Mouse (Mus musculus): Measurements from ENCODE around the gene Zc3h7b. TPM values are rescaled to one million over a fixed set of nuclear protein-coding genes. Genes with fewer than 3 reads are reported as not detected.

Zc3h7b gene
- polyA plus RNA-seq, 1 experiment from 2014 or later, result 43.4 TPM

DNA sequence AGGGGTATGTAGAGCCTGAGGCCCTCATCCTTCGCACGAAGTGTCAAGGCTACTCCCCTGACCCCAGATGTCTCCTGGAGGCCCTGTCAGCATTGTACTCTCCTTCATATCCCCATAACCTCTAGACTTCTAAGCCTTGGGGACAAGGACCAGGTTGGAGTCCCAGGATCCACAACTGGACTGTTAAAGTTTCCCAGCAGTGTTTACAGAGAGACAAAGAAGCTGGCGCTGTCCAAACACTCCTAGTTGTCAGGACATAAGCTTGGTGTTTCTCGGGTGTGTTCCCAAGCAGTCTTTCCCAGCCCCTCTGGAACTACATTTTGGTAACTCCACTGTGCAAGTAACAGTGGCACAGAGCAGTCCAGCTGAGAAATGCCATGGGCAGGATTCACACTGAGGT, 88.6 kb downstream of the Zc3h7b start:
- WGBS, result 81% methylated on average over 4 of the region's 4 CpGs
- Histone ChIP-seq H3K4me1 (peaks cover 47% of the 10 kb centered on the region), H3K4me3 (no peak overlapping the region), H3K36me3 (replicated peaks) (no peaks in the 10 kb centered on the region), H3K27ac (no peak overlapping the region), H3K27me3 (ENCODE audit: poor library complexity, severe bottlenecking) (peaks cover 41% of the 10 kb centered on the region), H3K9me3 (no peaks in the 10 kb centered on the region)
- DNase-seq (ENCODE audit: extremely low spot score, low spot score), result no peak

DNA sequence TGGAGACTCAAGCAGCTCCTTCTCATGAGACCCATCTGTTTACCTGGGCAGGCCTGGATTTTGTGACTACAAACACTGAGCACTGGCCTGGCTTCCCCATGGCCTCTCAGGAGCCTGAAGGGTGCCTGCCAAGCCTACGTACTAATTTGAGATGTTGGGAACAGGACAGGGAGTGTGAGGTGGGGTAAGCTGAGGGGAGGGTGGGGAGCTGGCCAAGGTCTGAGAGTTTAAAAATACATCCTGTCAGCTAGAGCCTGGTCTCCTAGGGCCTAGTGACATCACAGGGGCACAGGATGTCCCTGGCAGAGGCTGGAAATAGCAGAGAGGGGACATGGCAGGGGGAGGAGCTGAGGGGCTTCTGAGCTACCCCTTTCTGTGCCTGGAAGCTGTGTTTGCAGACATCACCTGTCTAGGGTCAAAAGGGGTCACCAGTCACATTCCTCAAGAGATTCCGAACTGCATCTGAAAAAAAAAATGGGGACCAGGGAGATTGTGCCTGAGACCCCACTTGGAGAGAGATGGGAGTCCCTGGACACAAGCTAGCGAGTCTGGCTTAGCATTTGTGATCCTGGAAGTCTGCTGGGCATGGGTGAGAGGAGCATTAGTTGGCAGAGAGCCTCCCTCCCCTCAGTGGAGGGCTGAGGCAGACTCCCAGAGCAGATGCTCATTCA, 89.4 kb downstream of the Zc3h7b start:
- WGBS, result 61% methylated on average over 3 of the region's 3 CpGs
- Histone ChIP-seq H3K27me3 (ENCODE audit: poor library complexity, severe bottlenecking) (peaks cover 41% of the 10 kb centered on the region), H3K9me3 (no peaks in the 10 kb centered on the region), H3K36me3 (replicated peaks) (no peaks in the 10 kb centered on the region), H3K4me3 (no peak overlapping the region), H3K27ac (no peak overlapping the region), H3K4me1 (peaks cover 52% of the 10 kb centered on the region)
- no peak for DNase-seq (ENCODE audit: extremely low spot score, low spot score)

DNA sequence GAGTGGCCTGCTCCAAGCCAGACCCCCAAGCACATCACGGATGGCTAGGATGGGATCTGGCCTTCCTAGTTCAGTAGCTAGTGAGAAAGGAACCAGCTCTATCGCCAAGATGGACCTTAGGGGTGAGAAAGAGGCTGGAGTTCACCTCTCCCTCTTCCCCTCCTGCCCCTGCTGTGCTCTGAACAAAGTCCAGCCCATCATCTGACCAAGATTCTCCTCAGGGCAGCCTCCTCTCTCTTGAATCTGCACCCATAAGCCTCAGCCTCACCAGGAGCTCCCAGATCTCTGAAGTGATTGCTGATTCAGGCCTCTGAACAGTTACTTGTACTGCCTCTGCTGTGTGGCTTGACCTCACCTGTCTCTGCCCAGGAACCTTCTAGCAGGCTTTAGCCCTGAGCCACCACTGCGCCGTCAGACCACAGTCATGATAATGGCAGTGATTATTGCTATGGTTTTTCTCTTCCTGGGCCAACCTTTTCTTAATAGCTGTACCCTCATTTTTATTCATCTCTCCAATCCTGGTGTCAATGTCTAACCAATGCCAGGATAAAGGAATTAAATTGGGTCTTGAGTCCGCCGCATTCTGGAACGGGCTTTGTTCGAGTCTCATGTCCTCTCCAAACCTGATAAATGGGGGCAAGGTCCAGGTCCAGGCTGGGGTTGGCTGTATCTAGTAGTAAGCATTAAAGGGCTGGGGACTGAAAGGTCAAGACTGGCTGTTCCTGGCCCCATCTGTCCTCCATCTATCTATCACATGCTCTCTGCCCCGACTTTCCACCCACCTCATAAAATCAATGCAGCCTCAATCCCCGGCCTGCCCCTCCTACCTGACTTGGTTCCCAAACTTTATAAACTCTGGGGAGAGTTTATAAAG, 90.4 kb downstream of the Zc3h7b start:
- peaks cover 41% of the 10 kb centered on the region for H3K27me3 ChIP-seq (ENCODE audit: poor library complexity, severe bottlenecking)
- peak overlapping the region; percentile 49; the same call in 1 of the 2 replicates for H3K4me3 ChIP-seq
- no peaks in the 10 kb centered on the region for H3K36me3 ChIP-seq (replicated peaks)
- WGBS, result 76% methylated on average over 10 of the region's 10 CpGs
- H3K4me1 ChIP-seq, result peaks cover 52% of the 10 kb centered on the region
- H3K9me3 ChIP-seq, result no peaks in the 10 kb centered on the region
- H3K27ac ChIP-seq, result peak overlapping the region; percentile 83
- no peak for DNase-seq (ENCODE audit: extremely low spot score, low spot score)

DNA sequence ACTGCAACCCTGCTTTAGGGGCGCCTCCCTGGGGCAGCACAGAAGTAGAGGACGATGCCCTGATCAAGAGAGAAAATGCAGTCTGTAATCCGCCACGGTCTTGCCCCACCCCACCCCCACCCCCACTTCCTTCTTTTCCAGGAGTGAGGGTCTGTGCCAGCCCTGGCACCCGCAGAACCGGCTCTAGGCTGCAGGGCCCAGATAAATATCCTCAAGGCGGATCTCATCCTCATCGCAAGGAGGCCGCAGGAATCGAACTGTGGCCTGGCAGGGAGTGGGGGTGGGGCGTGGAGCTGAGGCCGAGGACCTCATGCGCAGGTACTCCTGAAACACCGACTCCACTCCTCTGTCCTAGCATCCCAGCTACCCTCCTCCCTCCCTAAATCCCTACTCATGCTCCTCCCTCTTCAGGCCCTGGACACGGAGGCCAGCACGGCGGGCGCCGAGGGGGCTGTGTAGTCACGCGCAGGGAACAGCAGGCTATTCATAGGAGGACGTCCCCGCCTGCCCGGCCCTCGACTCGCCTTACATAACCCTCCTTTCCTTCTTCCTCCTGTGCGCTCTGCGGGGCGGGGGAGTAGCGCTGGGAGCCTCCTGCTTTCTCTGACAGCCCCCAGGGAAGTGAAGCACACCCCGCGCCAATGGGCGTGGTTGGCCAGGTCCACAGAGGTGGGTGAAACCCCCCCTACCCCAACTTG, 91.4 kb downstream of the Zc3h7b start:
- peak; percentile 72 for DNase-seq (ENCODE audit: extremely low spot score, low spot score)
- peak overlapping the region; percentile 83 for H3K27ac ChIP-seq
- H3K27me3 ChIP-seq (ENCODE audit: poor library complexity, severe bottlenecking), result peaks cover 41% of the 10 kb centered on the region
- peaks cover 48% of the 10 kb centered on the region for H3K4me1 ChIP-seq
- H3K36me3 ChIP-seq (replicated peaks), result no peaks in the 10 kb centered on the region
- H3K9me3 ChIP-seq, result no peaks in the 10 kb centered on the region
- H3K4me3 ChIP-seq, result peak overlapping the region; percentile 49
- 1% methylated on average over 33 of the region's 33 CpGs for WGBS

DNA sequence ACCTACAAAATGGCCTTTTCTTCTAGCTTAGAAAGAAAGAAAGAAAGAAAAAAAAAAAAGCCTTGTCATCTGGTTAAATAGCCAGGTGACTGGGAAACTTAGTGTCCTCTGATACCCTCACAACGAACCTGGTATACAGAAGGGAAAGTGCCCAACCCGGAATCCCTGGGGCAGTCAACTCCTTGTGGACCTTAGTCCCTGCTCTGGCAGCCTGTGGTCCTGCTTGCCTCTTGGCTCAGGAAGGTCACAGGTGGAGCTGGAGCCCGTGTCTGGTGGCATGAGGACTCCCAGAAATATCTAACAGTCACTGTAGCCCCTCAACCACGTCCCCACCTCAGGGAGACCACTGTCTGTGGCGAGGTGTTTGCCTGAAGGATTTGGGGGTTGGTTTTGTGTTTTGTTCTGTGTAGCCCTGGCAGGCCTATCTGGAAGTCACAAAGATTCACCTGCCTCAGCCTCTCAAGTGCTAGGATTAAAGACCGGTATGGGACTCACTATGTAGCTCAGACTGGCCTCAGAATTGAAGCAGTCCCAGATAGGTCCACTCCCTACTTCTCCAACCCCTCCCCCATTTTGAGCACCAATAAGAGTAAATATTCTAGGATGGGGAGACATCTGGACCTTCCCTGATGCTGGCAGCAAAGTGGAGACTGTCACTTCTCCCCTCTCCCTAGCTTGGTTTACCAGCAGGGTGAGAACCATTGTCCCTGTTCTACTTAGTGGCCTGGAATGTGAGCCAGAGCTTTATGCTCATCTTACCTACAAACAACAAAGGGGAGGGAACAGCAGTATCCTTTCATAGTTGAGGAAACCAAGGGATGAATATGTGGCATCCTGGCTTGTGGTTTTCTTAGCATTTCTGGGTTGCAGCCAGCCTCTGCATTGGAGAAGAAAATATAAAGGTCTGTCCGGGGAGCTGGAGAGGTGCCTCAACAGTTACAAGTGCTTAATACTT, 92.4 kb downstream of the Zc3h7b start:
- Histone ChIP-seq H3K27me3 (ENCODE audit: poor library complexity, severe bottlenecking) (peaks cover 41% of the 10 kb centered on the region), H3K27ac (no peak overlapping the region; the same call in 1 of the 2 replicates), H3K9me3 (no peaks in the 10 kb centered on the region), H3K4me3 (peak overlapping the region; percentile 49), H3K36me3 (replicated peaks) (no peaks in the 10 kb centered on the region), H3K4me1 (peaks cover 45% of the 10 kb centered on the region)
- 54% methylated on average over 7 of the region's 7 CpGs for WGBS
- DNase-seq (ENCODE audit: extremely low spot score, low spot score), result no peak

DNA sequence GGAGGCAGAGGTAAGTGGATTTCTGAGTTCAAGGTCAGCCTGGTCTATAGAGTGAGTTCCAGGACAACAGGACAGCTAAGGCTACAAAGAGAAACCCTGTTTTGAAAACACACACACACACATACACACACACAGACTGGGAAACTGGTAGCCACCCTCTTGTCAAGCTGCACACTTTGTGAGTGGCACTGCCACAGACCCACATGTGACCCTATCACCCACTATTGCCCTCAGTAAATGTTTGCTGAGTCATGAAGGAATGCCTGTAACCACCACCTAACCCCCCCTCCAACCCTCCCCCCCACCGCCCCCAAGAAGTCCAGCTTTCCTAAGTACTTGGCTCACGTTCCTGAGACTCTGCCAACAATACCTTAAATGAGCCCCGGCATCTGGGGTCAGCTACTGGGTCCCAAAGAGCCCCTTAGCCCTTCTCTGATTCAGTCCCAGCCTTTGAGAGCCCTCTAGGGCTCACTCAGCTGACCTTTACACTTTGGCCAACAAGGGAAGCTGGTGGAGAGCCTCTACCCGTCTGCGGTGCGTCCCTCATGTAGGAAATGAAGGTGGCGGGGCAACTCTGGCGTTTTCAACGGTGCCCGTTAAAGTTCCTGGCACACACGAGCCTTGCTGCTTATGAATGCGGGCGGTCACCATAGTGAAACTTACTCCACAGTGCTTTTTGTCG, 93.8 kb downstream of the Zc3h7b start:
- no peak overlapping the region for H3K4me3 ChIP-seq
- peaks cover 45% of the 10 kb centered on the region for H3K4me1 ChIP-seq
- 80% methylated on average over 14 of the region's 14 CpGs for WGBS
- no peaks in the 10 kb centered on the region for H3K9me3 ChIP-seq
- DNase-seq (ENCODE audit: extremely low spot score, low spot score), result no peak
- no peaks in the 10 kb centered on the region for H3K36me3 ChIP-seq (replicated peaks)
- H3K27ac ChIP-seq, result no peak overlapping the region
- H3K27me3 ChIP-seq (ENCODE audit: poor library complexity, severe bottlenecking), result peaks cover 40% of the 10 kb centered on the region

DNA sequence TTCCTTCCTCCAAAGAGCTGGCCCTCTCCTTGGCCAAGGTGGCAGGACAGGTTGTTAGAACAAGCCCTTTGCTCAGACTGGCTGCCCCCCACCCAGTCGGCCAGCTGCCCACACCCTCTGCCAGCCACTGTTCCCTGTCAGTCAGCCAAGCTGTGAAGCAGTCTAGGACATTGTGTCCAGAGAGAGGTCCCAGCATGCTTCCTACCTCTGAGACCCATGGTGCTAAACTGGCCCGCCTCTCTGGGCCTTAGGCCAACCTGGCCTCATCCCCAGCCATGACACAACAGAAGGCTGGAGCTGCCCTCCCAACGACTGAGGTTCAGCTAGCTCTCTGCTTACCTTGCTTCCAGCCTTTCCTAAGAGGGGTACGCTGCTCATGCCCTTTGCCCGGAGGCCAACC, 94.8 kb downstream of the Zc3h7b start:
- no peak overlapping the region for H3K27ac ChIP-seq

DNA sequence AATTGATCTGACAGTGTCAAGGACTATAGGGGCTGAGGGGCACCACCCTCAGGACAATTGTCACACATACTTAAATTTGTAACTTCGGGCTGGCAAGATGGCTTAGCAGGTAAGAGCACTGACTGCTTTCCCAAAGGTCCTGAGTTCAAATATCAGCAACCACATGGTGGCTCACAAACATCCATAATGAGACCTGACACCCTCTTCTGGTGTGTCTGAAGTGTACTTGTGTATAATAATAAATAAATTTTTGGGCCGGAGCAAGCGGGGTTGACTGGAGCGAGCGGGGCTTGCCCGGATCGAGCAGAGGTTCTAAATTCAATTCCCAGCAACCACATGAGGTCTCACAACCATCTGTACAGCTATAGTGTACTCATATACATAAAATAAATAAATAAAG, 95.4 kb downstream of the Zc3h7b start:
- no peak overlapping the region for H3K27ac ChIP-seq
- H3K36me3 ChIP-seq (replicated peaks), result no peaks in the 10 kb centered on the region
- H3K4me1 ChIP-seq, result peaks cover 33% of the 10 kb centered on the region
- peaks cover 24% of the 10 kb centered on the region for H3K27me3 ChIP-seq (ENCODE audit: poor library complexity, severe bottlenecking)
- H3K9me3 ChIP-seq, result no peaks in the 10 kb centered on the region
- no peak overlapping the region for H3K4me3 ChIP-seq
- 92% methylated on average over 7 of the region's 7 CpGs for WGBS
- DNase-seq (ENCODE audit: extremely low spot score, low spot score), result no peak

More for the DNA sequence above, 94.8 kb downstream of the Zc3h7b start:
- no peaks in the 10 kb centered on the region for H3K36me3 ChIP-seq (replicated peaks)
- H3K4me1 ChIP-seq, result peaks cover 35% of the 10 kb centered on the region
- H3K9me3 ChIP-seq, result no peaks in the 10 kb centered on the region
- DNase-seq (ENCODE audit: extremely low spot score, low spot score), result no peak
- peaks cover 31% of the 10 kb centered on the region for H3K27me3 ChIP-seq (ENCODE audit: poor library complexity, severe bottlenecking)
- WGBS, result 77% methylated on average over 5 of the region's 5 CpGs
- H3K4me3 ChIP-seq, result no peak overlapping the region

DNA sequence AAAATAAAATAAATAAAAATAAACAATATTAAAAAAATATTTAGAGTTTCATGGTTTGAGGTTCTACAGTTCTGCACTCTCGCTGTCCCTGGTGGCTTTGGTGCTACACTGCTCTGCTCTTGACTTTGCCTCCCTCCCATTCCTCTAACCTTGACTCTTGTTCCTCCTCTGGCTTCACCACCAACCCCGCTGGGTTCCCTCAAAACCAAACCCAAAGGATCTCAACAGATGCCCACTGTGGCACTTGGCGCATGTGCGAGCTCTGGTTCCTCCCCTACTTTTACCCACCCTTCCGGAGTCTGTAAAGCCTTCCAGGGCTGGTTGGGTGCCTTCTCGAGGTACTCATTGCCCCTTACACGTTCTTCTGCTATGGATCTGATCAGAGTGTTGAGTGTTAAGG, 97.4 kb downstream of the Zc3h7b start:
- no peak for DNase-seq (ENCODE audit: extremely low spot score, low spot score)

DNA sequence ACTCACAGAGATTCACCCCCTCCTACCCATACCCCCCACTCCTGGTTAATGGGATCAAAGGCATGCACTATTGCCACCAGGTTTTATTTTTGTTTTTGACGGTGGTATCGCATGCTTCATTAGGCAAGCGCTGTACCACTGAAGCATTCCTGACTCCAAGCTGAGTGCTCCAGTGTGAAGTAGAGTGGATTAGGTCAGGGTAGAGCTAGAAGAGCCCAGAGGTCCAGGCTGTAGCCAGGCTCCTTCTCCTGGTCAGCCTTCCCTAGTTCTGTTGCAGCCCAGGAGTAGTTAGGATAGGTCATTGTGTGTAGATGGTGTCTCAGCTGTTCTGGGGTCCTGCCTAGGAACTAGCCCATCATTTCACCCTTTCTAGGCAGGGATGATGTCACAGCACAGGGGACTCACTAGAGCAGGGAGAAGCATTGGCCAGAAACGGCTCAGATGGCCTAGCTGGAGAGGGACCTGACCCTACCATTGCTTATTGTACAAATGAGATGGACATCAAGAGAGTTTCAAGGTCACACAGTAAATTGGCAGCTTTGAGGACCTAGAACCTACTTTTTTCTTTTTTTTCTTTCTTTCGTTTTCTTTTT, 100.3 kb downstream of the Zc3h7b start:
- H3K27me3 ChIP-seq (ENCODE audit: poor library complexity, severe bottlenecking), result no peaks in the 10 kb centered on the region
- no peaks in the 10 kb centered on the region for H3K9me3 ChIP-seq
- H3K4me1 ChIP-seq, result peaks cover 11% of the 10 kb centered on the region
- H3K36me3 ChIP-seq (replicated peaks), result peaks cover 33% of the 10 kb centered on the region
- no peak overlapping the region for H3K27ac ChIP-seq
- WGBS, result 69% methylated on average over 5 of the region's 5 CpGs
- no peak for DNase-seq (ENCODE audit: extremely low spot score, low spot score)
- H3K4me3 ChIP-seq, result no peak overlapping the region

More for the DNA sequence above, 97.4 kb downstream of the Zc3h7b start:
- Histone ChIP-seq H3K4me1 (peaks cover 20% of the 10 kb centered on the region), H3K27ac (no peak overlapping the region), H3K27me3 (ENCODE audit: poor library complexity, severe bottlenecking) (peaks cover 5% of the 10 kb centered on the region; the same call in 1 of the 2 replicates), H3K4me3 (no peak overlapping the region), H3K9me3 (no peaks in the 10 kb centered on the region), H3K36me3 (replicated peaks) (peaks cover 7% of the 10 kb centered on the region)
- 87% methylated on average over 7 of the region's 7 CpGs for WGBS

DNA sequence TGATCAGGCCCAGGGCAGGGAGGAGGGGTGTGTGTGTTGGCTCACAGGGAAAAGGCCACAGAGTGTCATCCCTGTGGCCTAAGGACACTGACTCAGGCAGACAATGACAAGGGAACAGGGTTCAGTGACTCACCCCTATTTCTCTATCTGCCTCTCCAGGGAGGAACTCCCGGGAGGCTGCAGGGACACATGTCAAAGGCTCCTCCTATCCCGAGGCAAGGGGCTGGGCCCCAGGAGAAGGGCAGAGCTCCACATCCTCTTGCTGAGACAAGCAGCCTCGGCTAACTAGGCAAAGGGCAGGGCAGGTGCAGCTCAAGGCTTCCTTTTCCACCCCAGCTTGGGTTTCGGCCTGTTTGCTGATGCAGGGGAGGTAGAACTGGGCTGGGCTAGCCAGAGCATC, 100.9 kb downstream of the Zc3h7b start:
- Histone ChIP-seq H3K27ac (peak overlapping the region; percentile 26; the same call in 1 of the 2 replicates), H3K4me3 (no peak overlapping the region), H3K27me3 (ENCODE audit: poor library complexity, severe bottlenecking) (no peaks in the 10 kb centered on the region), H3K9me3 (no peaks in the 10 kb centered on the region), H3K36me3 (replicated peaks) (peaks cover 39% of the 10 kb centered on the region), H3K4me1 (peaks cover 11% of the 10 kb centered on the region)
- DNase-seq (ENCODE audit: extremely low spot score, low spot score), result no peak
- WGBS, result 44% methylated on average over 4 of the region's 4 CpGs

All from forebrain, embryonic 10.5 days (tissue).